Mouse (Mus musculus) thymus, adult 2 months (tissue): Measurements from ENCODE around the gene Pdgfra.

Experiments used
- CTCF ChIP-seq: fragments of 200-500 bp; IDR thresholded peaks from 2 replicates; pipeline ENCODE4 v1.5.1; 2012; ENCODE audit warnings: mild to moderate bottlenecking, control low read depth, low read length, moderate library complexity, borderline replicate concordance; ENCODE audit not compliant: control insufficient read depth, poor library complexity, insufficient read depth; ENCODE audit errors: extremely low read depth
- POLR2A ChIP-seq: fragments of 200-500 bp; IDR thresholded peaks from 2 replicates; pipeline ENCODE4 v1.6.1; 2012; ENCODE audit warnings: mild to moderate bottlenecking, low read length, control low read depth, moderate library complexity; ENCODE audit not compliant: control insufficient read depth, poor library complexity, insufficient read depth; ENCODE audit errors: extremely low read depth

- TF ChIP-seq POLR2A (no peak), CTCF (no peak)
Observed at GRCm38 (mm10) chr5:75238363-75238762, 86.3 kb downstream of the Pdgfra start.
